Mouse (Mus musculus) frontal cortex, adult (tissue): ENCODE results near the gene Timm29.

Experiments used
- ATAC-seq: cut with Nextera tagmentation; 2 replicates; pipeline ENCODE4 v1.9.2; 2017; ENCODE audit warnings: mild to moderate bottlenecking, moderate library complexity, mixed read lengths; ENCODE audit not compliant: low TSS enrichment

The Timm29 gene

DNA sequence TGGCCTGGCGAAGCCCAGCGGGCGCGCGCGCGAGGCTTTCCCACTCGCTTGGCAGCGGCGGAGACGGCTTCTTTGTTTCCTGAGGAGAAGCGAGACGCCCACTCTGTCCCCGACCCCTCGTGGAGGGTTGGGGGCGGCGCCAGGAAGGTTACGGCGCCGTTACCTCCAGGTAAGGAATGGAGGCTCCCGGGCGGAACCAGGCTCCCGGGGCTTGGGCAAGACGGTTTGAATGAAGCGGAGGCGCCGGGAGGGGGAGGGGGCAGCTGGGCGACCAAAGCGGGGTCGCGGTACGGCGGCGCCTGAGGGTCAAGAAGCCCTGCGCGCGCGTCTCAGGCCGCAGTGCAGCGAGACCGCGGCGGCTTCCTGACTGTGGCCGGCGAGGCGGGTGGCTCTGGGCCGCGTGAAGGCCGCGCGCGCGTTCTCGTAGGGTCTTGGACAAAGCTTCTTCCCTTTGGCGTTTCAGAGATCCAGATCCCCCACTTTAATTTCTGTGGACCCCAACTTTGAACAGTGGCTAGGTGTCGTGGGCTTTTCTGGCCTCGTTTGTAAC lies 23.8 kb downstream of the Timm29 start:
- peak; percentile 39 for ATAC-seq

GRCm38 (mm10) chr9:21617066-21617465 lies 24.5 kb downstream of the Timm29 start:
- ATAC-seq, result no peak

GRCm38 (mm10) chr9:21620229-21620628 lies 27.7 kb downstream of the Timm29 start:
- ATAC-seq, result no peak

DNA sequence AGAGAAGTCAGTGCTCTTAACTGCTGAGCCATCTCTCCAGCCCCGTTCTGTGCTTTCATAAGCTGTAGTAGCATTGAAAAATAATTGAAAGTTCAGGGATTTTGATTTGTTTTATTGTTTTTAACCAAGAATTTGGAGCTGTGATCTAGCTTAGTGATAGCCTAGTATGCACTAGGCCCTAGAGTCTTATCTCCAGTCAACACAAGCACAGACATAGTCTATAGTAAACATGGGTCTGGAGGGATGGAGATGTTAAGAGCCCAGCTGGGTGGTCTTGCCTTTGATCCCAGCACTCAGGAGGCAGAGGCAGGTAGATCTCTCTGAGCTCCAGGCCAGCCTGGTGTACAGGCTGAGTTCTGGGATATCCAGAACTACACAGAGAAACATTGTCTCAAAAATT lies 30.2 kb downstream of the Timm29 start:
- no peak for ATAC-seq

GRCm38 (mm10) chr9:21625342-21626339 lies 33.1 kb downstream of the Timm29 start:
- no peak for ATAC-seq

- no peak for ATAC-seq
Measured at GRCm38 (mm10) chr9:21626571-21626970, 34.0 kb downstream of the Timm29 start.

GRCm38 (mm10) chr9:21627145-21627795 lies 34.7 kb downstream of the Timm29 start:
- ATAC-seq, result no peak

DNA sequence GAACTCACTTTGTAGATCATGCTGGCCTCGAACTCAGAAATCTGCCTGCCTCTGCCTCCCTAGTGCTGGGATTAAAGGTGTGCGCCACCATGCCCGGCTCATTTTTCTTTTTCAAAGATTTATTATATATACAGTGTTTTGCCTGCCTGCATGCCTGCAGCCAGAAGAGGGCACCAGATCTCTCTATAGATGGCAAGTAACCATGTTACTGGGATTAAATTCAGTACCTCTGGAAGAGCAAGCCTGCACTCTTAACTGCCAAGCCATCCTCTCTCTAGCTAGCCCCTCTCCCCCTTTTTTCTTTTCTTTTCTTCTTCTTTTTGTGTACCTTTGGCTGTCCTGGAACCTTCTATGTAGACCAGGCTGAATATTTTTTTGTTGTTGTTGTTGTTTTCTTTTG lies 38.2 kb downstream of the Timm29 start:
- peak; percentile 78 for ATAC-seq

DNA sequence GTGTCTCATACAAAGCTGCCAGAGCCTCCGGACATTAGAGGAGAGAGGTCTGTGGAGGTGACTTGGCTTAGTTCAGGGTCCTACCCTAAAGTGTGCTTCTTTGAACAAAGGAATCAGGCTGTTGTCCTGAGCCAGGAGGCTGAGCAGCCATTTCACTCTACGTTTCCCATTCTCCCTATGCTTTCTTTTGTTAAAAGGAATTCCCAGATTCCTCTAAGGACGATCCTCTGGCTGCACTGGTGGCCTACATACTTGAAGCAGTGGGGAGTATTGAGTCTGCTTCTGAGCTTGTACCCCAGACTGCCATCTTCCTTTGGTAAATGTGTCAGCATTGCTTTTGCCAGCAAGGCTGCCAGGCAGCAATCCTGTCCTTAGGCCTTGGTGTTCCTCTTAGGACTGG lies 40.6 kb downstream of the Timm29 start:
- no peak for ATAC-seq

DNA sequence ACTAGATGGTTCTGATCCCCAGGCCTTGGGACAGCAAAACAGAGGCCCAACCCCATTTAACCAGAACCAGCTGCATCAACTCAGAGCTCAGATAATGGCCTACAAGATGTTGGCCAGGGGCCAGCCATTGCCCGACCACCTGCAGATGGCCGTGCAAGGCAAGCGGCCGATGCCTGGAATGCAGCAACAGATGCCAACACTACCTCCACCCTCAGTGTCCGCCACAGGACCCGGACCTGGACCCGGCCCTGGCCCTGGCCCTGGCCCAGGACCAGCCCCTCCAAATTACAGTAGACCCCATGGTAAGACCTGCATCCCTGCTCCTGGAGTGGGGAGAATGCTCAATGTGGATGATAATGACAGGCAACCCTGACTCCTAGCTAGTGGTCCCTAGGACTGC lies 43.1 kb downstream of the Timm29 start:
- no peak for ATAC-seq

DNA sequence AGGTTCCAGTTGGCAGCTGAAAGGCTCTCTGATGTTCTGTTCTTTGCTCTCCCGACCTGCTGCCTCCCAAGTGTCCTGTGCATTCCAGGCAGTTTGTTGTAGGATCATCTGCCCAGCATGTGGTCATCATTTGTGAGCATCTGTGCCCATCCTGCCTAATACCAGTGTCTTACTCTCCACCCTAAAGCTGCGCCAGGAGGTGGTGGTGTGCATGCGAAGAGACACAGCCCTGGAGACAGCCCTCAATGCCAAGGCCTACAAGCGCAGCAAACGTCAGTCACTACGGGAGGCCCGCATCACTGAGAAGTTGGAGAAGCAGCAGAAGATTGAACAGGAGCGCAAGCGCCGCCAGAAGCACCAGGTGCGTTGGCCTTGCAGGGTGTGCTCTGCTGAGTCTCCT lies 46.5 kb downstream of the Timm29 start:
- ATAC-seq, result no peak
